Mouse (Mus musculus) G1E (cell line): ENCODE measurements around the gene Sh3tc1. TPM values are rescaled to one million over a fixed set of nuclear protein-coding genes. Genes with fewer than 3 reads are reported as not detected.

ENCODE experiments used
- ATAC-seq: 2 replicates; pipeline ENCODE4 v1.8.0; 2016; ENCODE audit warnings: mild to moderate bottlenecking; ENCODE audit not compliant: insufficient number of reproducible peaks, poor library complexity, low FRiP score, severe bottlenecking; ENCODE audit errors: extremely low read depth
- DNase-seq: peaks from one replicate; pipeline ENCODE4 v3.0.0; 2012; ENCODE audit warnings: low spot score
- H3K27me3 ChIP-seq: 2 replicates; pipeline ENCODE4 v1.6.1; 2012; ENCODE audit warnings: mild to moderate bottlenecking, low read length, inconsistent platforms; ENCODE audit not compliant: insufficient read depth
- H3K36me3 ChIP-seq: replicated peaks from 2 replicates; pipeline ENCODE3; 2012; ENCODE audit warnings: mild to moderate bottlenecking, inconsistent platforms
- H3K4me1 ChIP-seq: 2 replicates; pipeline ENCODE4 v1.6.1; 2012; ENCODE audit warnings: low read depth, low read length, inconsistent platforms, mixed read lengths; ENCODE audit not compliant: insufficient read depth
- H3K4me3 ChIP-seq: 2 replicates; pipeline ENCODE4 v1.5.1; 2012; ENCODE audit warnings: low read depth, mild to moderate bottlenecking, inconsistent platforms, low read length, moderate library complexity, mixed read lengths
- H3K9me3 ChIP-seq: replicated peaks from 2 replicates; pipeline ENCODE4 v1.6.1; 2012; ENCODE audit warnings: inconsistent platforms
- CTCF ChIP-seq: IDR thresholded peaks from 2 replicates; pipeline ENCODE4 v1.5.1; 2012; ENCODE audit warnings: low read depth, low read length, inconsistent platforms, mixed read lengths
- GATA1 ChIP-seq: IDR thresholded peaks from 2 replicates; pipeline ENCODE4 v1.6.1; 2012; ENCODE audit warnings: borderline replicate concordance, low read length, inconsistent platforms, mixed read lengths
- GATA2 ChIP-seq: IDR thresholded peaks from 2 replicates; pipeline ENCODE4 v1.6.1; 2012; ENCODE audit warnings: low read depth, low read length, inconsistent platforms, borderline replicate concordance
- POLR2AphosphoS5 ChIP-seq: IDR thresholded peaks from 2 replicates; pipeline ENCODE4 v1.6.1; 2012; ENCODE audit warnings: low read depth, low read length, inconsistent platforms; ENCODE audit not compliant: insufficient replicate concordance
- TAL1 ChIP-seq: conservative IDR thresholded peaks from 2 replicates; pipeline ENCODE4 v1.6.1; 2012; ENCODE audit warnings: low read depth, low read length, inconsistent platforms, mixed read lengths
- polyA plus RNA-seq: library from polyadenylated mRNA; stranded (reverse); fragments of >175 nt; gene quantifications from 2 replicates; pipeline ENCODE4 v1.2.3, GENCODE M21; 2012
- total RNA-seq, 2 experiments: library from RNA; stranded (forward) in 1 of 2; stranded (reverse) in 1 of 2; fragments of 200-1000 nt in 1 of 2; fragments of >200 nt in 1 of 2; fragmentation: Nextera tagmentation in 1 of 2; gene quantifications; 2 replicates each; pipeline ENCODE4 v1.2.3; 2014 to 2017

Sh3tc1 gene
- total and polyA plus RNA-seq, 3 experiments = 0.01 to 0.05 TPM; not detected in 1

DNA sequence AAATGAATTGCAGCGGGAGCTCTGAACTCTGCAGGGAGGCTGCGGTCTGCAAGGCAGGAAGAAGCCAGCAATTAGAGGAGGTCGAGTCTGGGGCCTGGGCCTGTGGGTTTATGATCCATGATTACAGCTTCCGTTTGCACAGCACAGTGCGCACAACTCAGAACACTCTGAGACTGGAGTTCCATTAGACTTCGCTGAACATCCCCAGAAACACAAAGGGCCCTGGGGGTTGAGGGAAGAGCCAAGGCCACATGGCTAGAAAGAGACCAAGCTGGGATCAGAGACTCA, 34.3 kb upstream of the Sh3tc1 start:
- DNase-seq (no peak), ATAC-seq (no peak)
- Histone ChIP-seq H3K4me1 (no peaks in the 10 kb centered on the region), H3K27me3 (peaks cover 3% of the 10 kb centered on the region; the same call in 1 of the 2 replicates), H3K36me3 (no peaks in the 10 kb centered on the region), H3K4me3 (no peak overlapping the region), H3K9me3 (no peaks in the 10 kb centered on the region)
- TF ChIP-seq CTCF = no peak
- TF ChIP-seq POLR2AphosphoS5 = no peak
- no peak for TF ChIP-seq GATA1
- TF ChIP-seq TAL1 = no peak
- TF ChIP-seq GATA2 = no peak

DNA sequence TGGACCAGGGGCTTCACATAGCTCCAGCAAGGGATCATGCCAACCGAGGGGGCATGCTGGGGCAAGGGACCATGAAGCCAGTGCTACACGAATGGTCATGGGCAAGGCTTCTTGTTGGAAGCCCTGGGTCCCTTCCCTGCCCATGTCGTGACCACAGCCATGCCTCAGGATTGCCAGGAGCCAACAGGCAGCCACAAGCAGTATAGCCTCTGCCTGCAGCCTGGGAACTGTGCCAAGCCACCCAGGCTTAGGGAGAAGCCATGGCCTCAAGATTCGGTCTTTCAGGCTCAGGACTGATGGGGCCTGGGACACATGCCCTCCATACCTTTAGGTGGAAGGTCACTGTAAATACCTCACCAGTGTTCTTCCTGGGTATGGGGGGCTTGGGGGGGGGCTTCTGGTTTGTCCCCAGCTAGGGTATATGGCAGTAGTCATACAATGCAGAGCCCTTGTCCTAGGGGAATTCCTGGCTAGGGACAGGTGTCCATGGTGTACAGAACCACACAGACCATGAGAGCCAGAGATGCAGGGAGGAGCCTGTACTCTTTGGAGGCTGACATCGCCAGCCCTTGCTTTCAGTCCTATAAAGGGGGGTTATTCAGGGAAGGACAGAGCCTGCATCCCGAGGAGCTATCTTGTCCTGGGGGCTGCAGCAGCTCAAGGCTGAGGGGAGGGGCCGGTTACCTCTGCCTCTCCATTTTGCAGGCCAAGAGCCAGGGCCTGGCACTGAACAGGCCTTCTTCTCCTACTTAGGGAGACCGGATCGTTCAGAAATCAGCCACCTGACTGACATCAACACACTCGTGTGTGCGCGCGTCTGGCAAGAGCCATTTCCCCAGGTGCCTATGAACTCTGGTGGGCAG, 33.7 kb upstream of the Sh3tc1 start:
- H3K36me3 ChIP-seq = no peaks in the 10 kb centered on the region
- DNase-seq (no peak), ATAC-seq (no peak)
- H3K9me3 ChIP-seq = no peaks in the 10 kb centered on the region
- TF ChIP-seq GATA2 (no peak), TAL1 (no peak), CTCF (no peak)
- no peaks in the 10 kb centered on the region for H3K4me1 ChIP-seq
- no peak overlapping the region for H3K4me3 ChIP-seq
- peaks cover 5% of the 10 kb centered on the region; the same call in 1 of the 2 replicates for H3K27me3 ChIP-seq

DNA sequence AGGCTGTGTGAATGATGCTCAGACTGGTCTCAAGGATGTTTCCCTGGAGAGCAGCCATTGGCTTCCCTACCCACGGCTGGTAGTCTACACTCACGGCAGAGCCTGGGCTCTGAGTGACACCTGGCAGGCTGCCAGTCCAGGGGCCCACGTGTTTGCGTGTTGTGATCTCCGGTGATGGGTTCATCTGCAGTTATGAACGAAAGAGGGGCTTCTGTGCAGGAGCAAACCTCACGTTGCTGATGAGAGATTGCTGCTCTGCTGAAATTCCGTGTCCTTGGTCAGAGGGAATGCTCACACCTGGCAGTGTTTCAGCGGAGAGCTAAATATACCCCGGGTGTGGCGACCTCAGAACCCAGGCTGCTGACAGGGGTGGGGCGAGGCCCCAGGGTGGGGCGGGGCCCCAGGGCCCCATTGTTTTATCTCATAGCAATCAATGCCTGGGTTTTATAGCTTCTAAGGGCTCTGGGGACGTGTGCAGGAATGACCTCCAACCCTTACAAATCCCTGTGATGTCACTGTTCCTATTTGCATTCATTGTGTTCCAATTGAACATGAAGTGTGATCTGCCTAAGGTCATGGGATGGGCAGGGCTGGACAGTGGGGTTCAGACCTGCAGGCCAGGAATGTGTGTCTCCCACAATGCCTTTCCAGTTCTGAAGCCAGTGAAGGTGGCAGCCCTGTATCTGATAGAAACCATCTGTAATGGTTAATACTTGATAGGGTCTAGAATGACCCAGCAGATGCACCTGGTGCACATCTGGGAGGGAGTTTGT, 31.3 kb upstream of the Sh3tc1 start:
- Histone ChIP-seq H3K9me3 (no peaks in the 10 kb centered on the region), H3K4me3 (no peak overlapping the region), H3K4me1 (no peaks in the 10 kb centered on the region), H3K36me3 (no peaks in the 10 kb centered on the region), H3K27me3 (peaks cover 12% of the 10 kb centered on the region; the same call in 1 of the 2 replicates)
- no peak for TF ChIP-seq TAL1
- no peak for TF ChIP-seq CTCF
- TF ChIP-seq GATA2 = no peak
- DNase-seq (no peak), ATAC-seq (no peak)

DNA sequence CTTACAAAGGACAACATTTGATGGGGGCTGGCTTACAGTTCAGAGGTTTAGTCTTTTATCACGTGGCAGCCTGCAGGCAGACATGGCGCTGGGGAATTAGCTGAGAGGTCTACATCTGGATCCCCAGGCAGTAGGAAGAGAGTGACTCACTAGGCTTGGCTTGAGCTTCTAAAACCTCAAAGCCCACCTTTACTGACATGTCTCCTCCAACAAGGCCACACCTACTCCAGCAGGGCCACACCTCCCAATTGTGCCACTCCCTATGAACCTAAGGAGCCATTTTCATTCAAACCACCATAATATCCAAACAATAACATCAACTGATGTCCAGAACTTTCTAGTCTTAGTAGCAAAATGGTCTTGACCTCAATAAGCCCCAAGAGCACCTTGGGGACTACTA, 30.5 kb upstream of the Sh3tc1 start:
- ATAC-seq (no peak), DNase-seq (no peak)
- no peak overlapping the region for H3K4me3 ChIP-seq
- H3K9me3 ChIP-seq = no peaks in the 10 kb centered on the region
- TF ChIP-seq GATA2 (no peak), TAL1 (no peak), CTCF (no peak), GATA1 (no peak), POLR2AphosphoS5 (no peak)
- H3K4me1 ChIP-seq = no peaks in the 10 kb centered on the region
- peaks cover 12% of the 10 kb centered on the region; the same call in 1 of the 2 replicates for H3K27me3 ChIP-seq
- H3K36me3 ChIP-seq = no peaks in the 10 kb centered on the region

DNA sequence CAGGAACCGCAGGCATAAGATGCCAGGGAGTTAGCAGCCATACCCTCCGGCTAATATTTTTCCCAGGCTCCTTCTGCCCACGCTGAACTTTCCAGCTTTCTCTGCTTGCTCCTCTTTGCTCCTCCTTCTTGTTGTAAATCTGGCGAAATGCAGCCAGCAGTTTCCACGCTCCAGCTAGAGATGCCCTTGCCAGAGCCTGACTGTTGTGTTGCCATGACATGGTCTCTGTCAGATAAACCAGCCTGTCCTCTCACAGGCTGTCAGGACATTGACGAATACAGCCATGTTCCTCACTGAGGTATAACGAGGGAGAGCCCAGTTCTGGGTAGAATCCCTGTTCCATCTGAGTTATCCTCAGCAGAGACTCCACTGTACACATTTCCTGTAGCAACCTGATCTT, 29.2 kb upstream of the Sh3tc1 start:
- Histone ChIP-seq H3K36me3 (no peaks in the 10 kb centered on the region), H3K27me3 (peaks cover 9% of the 10 kb centered on the region; the same call in 1 of the 2 replicates)
- TF ChIP-seq CTCF (no peak), POLR2AphosphoS5 (no peak)

DNA sequence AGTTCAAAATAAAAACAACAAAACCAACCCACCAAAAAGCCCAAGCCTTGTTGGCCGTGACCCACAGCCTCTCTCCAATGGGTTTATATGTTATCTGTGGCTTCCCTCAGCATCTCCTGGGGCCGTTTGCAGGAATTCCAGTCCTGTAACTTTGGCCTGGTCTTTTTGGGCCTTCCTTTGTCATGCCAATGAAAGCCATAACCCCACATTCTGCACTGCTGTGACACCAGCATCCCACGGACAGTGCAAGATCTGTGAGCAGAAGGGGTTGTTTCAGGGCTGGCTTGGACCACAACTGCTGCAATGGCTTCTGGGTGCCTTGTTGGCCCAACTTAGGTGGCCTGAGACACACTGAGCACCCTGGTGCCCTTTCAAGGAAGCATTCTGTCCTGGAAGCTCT, 28.7 kb upstream of the Sh3tc1 start:
- TF ChIP-seq TAL1 (no peak), GATA1 (no peak)
- H3K9me3 ChIP-seq = no peaks in the 10 kb centered on the region
- DNase-seq (no peak), ATAC-seq (no peak)
- H3K27me3 ChIP-seq = peaks cover 9% of the 10 kb centered on the region; the same call in 1 of the 2 replicates
- no peak overlapping the region for H3K4me3 ChIP-seq
- H3K36me3 ChIP-seq = no peaks in the 10 kb centered on the region
- H3K4me1 ChIP-seq = no peaks in the 10 kb centered on the region

More for the DNA sequence above, 29.2 kb upstream of the Sh3tc1 start:
- H3K4me1 ChIP-seq = no peaks in the 10 kb centered on the region
- no peak overlapping the region for H3K4me3 ChIP-seq
- DNase-seq = no peak
- no peak for ATAC-seq
- H3K9me3 ChIP-seq = no peaks in the 10 kb centered on the region
